Comparison of ENCODE assay signal across 26 mouse cellular contexts in the genomic region with DNA sequence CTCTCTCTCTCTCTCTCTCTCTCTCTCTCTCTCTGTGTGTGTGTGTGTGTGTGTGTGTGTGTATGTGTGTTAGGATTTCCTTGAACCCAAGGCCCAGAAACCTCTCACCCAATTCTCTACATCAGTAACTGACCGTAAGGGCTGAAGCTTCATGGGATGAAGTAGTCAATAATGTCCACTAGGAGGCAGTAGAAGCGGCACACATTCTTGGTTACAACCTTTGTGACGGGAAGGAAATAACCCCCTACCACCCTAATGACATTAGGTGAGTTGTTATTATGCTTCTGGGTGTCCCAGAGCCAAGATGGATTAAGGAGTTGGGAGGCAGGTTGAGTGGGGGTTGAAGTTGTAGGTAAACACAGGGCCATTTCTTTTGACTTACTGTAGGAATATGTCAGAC. TPM values are rescaled to one million over a fixed set of nuclear protein-coding genes. Genes with fewer than 3 reads are reported as not detected.
DNase-seq lines count a peak whose midpoint lies in the region; ATAC-seq and TF ChIP-seq lines count a peak whose summit lies in the region.
"Had no signal": no experiment of that assay in that cellular context is flagged by ENCODE, and none has a peak within 500 bp of the region (broad histone marks: within the 10 kb centered on the region; RNA-seq: fewer than 3 reads in every experiment).

No protein-coding gene starts in this region.

- H3K79me2 ChIP-seq in heart, adult 2 months (replicated peaks; ENCODE audit: control insufficient read depth, insufficient read depth, low read length) = no peaks in the 10 kb centered on the region
- H3K79me2 ChIP-seq in CH12.LX (replicated peaks; ENCODE audit: control insufficient read depth, extremely low read depth, insufficient read depth, poor library complexity, severe bottlenecking) = no peaks in the 10 kb centered on the region

- no peak for TF ChIP-seq EP300 in heart, adult 2 months (IDR thresholded peaks at IDR 0.05; ENCODE audit: insufficient read depth, low read depth, low read length)
- TF ChIP-seq EP300 in liver, embryonic 14.5 days (IDR thresholded peaks at IDR 0.05; ENCODE audit: low read depth) = no peak
- TF ChIP-seq EP300 in CH12.LX (IDR thresholded peaks at IDR 0.05; ENCODE audit: low read length) = no peak

- intact Hi-C loops in heart, adult 2 months (cut with DNase I) = no loop called here

- 48% methylated on average over 3 of the region's 3 CpGs for WGBS in heart, adult 2 months
- 33% methylated on average over 3 of the region's 3 CpGs for WGBS in heart, embryonic 12.5 days
- WGBS in liver, embryonic 14.5 days (ENCODE audit: insufficient replicate concordance) = 36% methylated on average over 3 of the region's 3 CpGs
- 45% methylated on average over 3 of the region's 3 CpGs for WGBS in liver, embryonic 11.5 days

- H3K4me1 ChIP-seq in heart, adult 2 months (ENCODE audit: control insufficient read depth, insufficient read depth, low read length) = no peaks in the 10 kb centered on the region
- no peaks in the 10 kb centered on the region for H3K4me1 ChIP-seq in heart, embryonic 12.5 days (replicated peaks)
- no peaks in the 10 kb centered on the region for H3K4me1 ChIP-seq in liver, embryonic 14.5 days (replicated peaks; ENCODE audit: control insufficient read depth in 2 of 2, insufficient read depth in 2 of 2, low read length in 1 of 2)
- no peaks in the 10 kb centered on the region for H3K4me1 ChIP-seq in liver, embryonic 11.5 days (replicated peaks; ENCODE audit: control insufficient read depth, insufficient read depth, low read length)
- peaks cover 0 to 3% of the 10 kb centered on the region in 2 experiments; a peak in 1 of 4 replicates for H3K4me1 ChIP-seq in CH12.LX (ENCODE audit: control insufficient read depth in 1 of 2, insufficient read depth in 2 of 2)
- H3K4me1 ChIP-seq: embryonic facial prominence, embryonic 15.5 days; forebrain, embryonic 10.5 days; limb, embryonic 13.5 days; midbrain, embryonic 12.5 days had no signal

- TF ChIP-seq CTCF in heart, adult 2 months (IDR thresholded peaks at IDR 0.05) = peak; percentile 9; the same call in 1 of the 2 replicates
- peak; percentile 51 for TF ChIP-seq CTCF in liver, embryonic 14.5 days (IDR thresholded peaks at IDR 0.05; ENCODE audit: low read depth)
- peak; percentile 57 to 62 for TF ChIP-seq CTCF in CH12.LX (conservative IDR thresholded peaks at IDR 0.05 in 1 of 2, IDR thresholded peaks at IDR 0.05 in 1 of 2; ENCODE audit: low read depth in 2 of 2, low read length in 2 of 2)
- TF ChIP-seq CTCF in Patski (IDR thresholded peaks at IDR 0.05) = peak; percentile 32

- TF ChIP-seq POLR2A in heart, adult 2 months (IDR thresholded peaks at IDR 0.05; ENCODE audit: insufficient read depth, low read depth, low read length) = no peak
- no peak for TF ChIP-seq POLR2A in CH12.LX (IDR thresholded peaks at IDR 0.05; ENCODE audit: low read depth, low read length)

- no peaks in the 10 kb centered on the region for H3K9me3 ChIP-seq in heart, embryonic 12.5 days (replicated peaks)
- no peaks in the 10 kb centered on the region for H3K9me3 ChIP-seq in liver, embryonic 14.5 days (ENCODE audit: control insufficient read depth, low read length)
- no peaks in the 10 kb centered on the region for H3K9me3 ChIP-seq in liver, embryonic 11.5 days (ENCODE audit: control insufficient read depth, low read length)
- H3K9me3 ChIP-seq in CH12.LX (replicated peaks; ENCODE audit: low read length) = no peaks in the 10 kb centered on the region
- H3K9me3 ChIP-seq: embryonic facial prominence, embryonic 15.5 days; forebrain, embryonic 10.5 days; G1E; limb, embryonic 13.5 days; midbrain, embryonic 12.5 days had no signal

- H3K4me2 ChIP-seq in heart, embryonic 12.5 days = no peak overlapping the region
- H3K4me2 ChIP-seq in liver, embryonic 14.5 days (ENCODE audit: low read depth) = no peak overlapping the region
- no peak overlapping the region for H3K4me2 ChIP-seq in liver, embryonic 11.5 days
- no peak overlapping the region for H3K4me2 ChIP-seq in CH12.LX (ENCODE audit: insufficient read depth, low read depth, poor library complexity, severe bottlenecking)
- H3K4me2 ChIP-seq: embryonic facial prominence, embryonic 15.5 days; limb, embryonic 13.5 days; midbrain, embryonic 12.5 days had no signal

- no peak overlapping the region for H3K27ac ChIP-seq in heart, adult 2 months
- H3K27ac ChIP-seq in heart, embryonic 12.5 days (ENCODE audit: poor library complexity, severe bottlenecking) = no peak overlapping the region
- no peak overlapping the region for H3K27ac ChIP-seq in liver, embryonic 14.5 days
- H3K27ac ChIP-seq in liver, embryonic 11.5 days (ENCODE audit: low read depth, low read length) = no peak overlapping the region
- no peak overlapping the region for H3K27ac ChIP-seq in CH12.LX (ENCODE audit: insufficient read depth, low read depth)
- H3K27ac ChIP-seq: embryonic facial prominence, embryonic 15.5 days; forebrain, embryonic 10.5 days; gastrocnemius, adult 2 months; limb, embryonic 13.5 days; midbrain, embryonic 12.5 days had no signal

- H3K4me3 ChIP-seq in heart, adult 2 months = no peak overlapping the region
- no peak overlapping the region for H3K4me3 ChIP-seq in heart, embryonic 12.5 days
- no peak overlapping the region for H3K4me3 ChIP-seq in liver, embryonic 14.5 days (ENCODE audit: insufficient read depth in 1 of 2, low read depth in 2 of 2, low read length in 2 of 2)
- H3K4me3 ChIP-seq in liver, embryonic 11.5 days (ENCODE audit: low read depth, low read length) = no peak overlapping the region
- H3K4me3 ChIP-seq in CH12.LX (replicated peaks in 1 of 3; ENCODE audit: low read depth in 2 of 3, low read length in 2 of 3, poor library complexity in 1 of 3) = no peak overlapping the region
- H3K4me3 ChIP-seq: embryonic facial prominence, embryonic 15.5 days; forebrain, embryonic 10.5 days; gastrocnemius, adult 2 months; limb, embryonic 13.5 days; midbrain, embryonic 12.5 days; myocyte had no signal

- CTCF ChIA-PET in Patski (lab: Charles Lee) = no interaction called here

- ATAC-seq in heart, embryonic 12.5 days (ENCODE audit: insufficient number of reproducible peaks, low FRiP score) = no peak
- no peak for ATAC-seq in liver, embryonic 14.5 days (ENCODE audit: insufficient read depth)
- no peak for ATAC-seq in liver, embryonic 11.5 days (replicated peaks; ENCODE audit: low FRiP score)
- ATAC-seq in Patski = no peak
- no peak for ATAC-seq in erythroid progenitor cell, adult 5-6 weeks (replicated peaks; ENCODE audit: low FRiP score, poor library complexity, severe bottlenecking)

- no peaks in the 10 kb centered on the region for H3K27me3 ChIP-seq in heart, adult 2 months (ENCODE audit: control insufficient read depth, insufficient read depth, low read length)
- H3K27me3 ChIP-seq in heart, embryonic 12.5 days (replicated peaks) = no peaks in the 10 kb centered on the region
- no peaks in the 10 kb centered on the region for H3K27me3 ChIP-seq in liver, embryonic 14.5 days (ENCODE audit: control insufficient read depth, insufficient read depth, low read length)
- H3K27me3 ChIP-seq in liver, embryonic 11.5 days (replicated peaks; ENCODE audit: control insufficient read depth, insufficient read depth, low read length) = no peaks in the 10 kb centered on the region
- H3K27me3 ChIP-seq in CH12.LX (replicated peaks) (no peaks in the 10 kb centered on the region), Patski (peaks cover 3% of the 10 kb centered on the region)
- H3K27me3 ChIP-seq: embryonic facial prominence, embryonic 15.5 days; limb, embryonic 13.5 days; midbrain, embryonic 12.5 days had no signal

- dilution Hi-C loops in CH12.LX (cut with MboI; ENCODE audit: extremely low pct_ligation_motif_present, extremely low pct_unique_long_range_greater_than_20kb, low sequenced_read_pairs) = no loop called here

- in situ Hi-C loops in CH12.LX (cut with MboI; ENCODE audit: low pct_ligation_motif_present, low pct_unique_long_range_greater_than_20kb, low sequenced_read_pairs) (no loop called here), Patski (cut with MboI; ENCODE audit: low pct_unique_long_range_greater_than_20kb) (no loop called here)

- peak; percentile 51 for TF ChIP-seq RAD21 in CH12.LX (IDR thresholded peaks at IDR 0.05; ENCODE audit: low read depth, low read length)

- no peak for DNase-seq in heart, adult 2 months
- DNase-seq in liver, embryonic 14.5 days (ENCODE audit: low read depth in 3 of 3, low spot score in 3 of 3) = no peak
- no peak for DNase-seq in liver, embryonic 11.5 days (ENCODE audit: low spot score)
- DNase-seq in CH12.LX (ENCODE audit: extremely low read depth) (peak; percentile 45), Patski (ENCODE audit: low read depth, low spot score) (no peak), MN1 (ENCODE audit: low spot score) (no peak)
- DNase-seq: adrenal gland, adult 2 months; cerebellum, adult 8-10 months; gastrocnemius, adult 2 months; kidney, adult 9 months; kidney, postnatal 36 days; lung, postnatal 36 days; thymus, postnatal 36 days had no signal

- POLR2A ChIA-PET in Patski (lab: Charles Lee) = no interaction called here

- H3K9ac ChIP-seq in heart, adult 2 months (ENCODE audit: low read depth, low read length) = no peak overlapping the region
- no peak overlapping the region for H3K9ac ChIP-seq in heart, embryonic 12.5 days
- H3K9ac ChIP-seq in liver, embryonic 14.5 days (replicated peaks) = no peak overlapping the region
- no peak overlapping the region for H3K9ac ChIP-seq in liver, embryonic 11.5 days (ENCODE audit: low read depth, low read length)
- H3K9ac ChIP-seq in CH12.LX (ENCODE audit: insufficient read depth, low read depth) = no peak overlapping the region
- H3K9ac ChIP-seq: embryonic facial prominence, embryonic 15.5 days; limb, embryonic 13.5 days; midbrain, embryonic 12.5 days had no signal

- H3K36me3 ChIP-seq in heart, adult 2 months (ENCODE audit: control insufficient read depth, insufficient read depth, low read length) = no peaks in the 10 kb centered on the region
- H3K36me3 ChIP-seq in heart, embryonic 12.5 days = no peaks in the 10 kb centered on the region
- H3K36me3 ChIP-seq in liver, embryonic 14.5 days (replicated peaks; ENCODE audit: control insufficient read depth, insufficient read depth, low read depth) = no peaks in the 10 kb centered on the region
- no peaks in the 10 kb centered on the region for H3K36me3 ChIP-seq in liver, embryonic 11.5 days (ENCODE audit: control insufficient read depth, insufficient read depth, low read length)
- H3K36me3 ChIP-seq in CH12.LX (replicated peaks in 1 of 2; ENCODE audit: control insufficient read depth in 1 of 2, insufficient read depth in 1 of 2, low read length in 1 of 2) = no peaks in the 10 kb centered on the region
- H3K36me3 ChIP-seq: embryonic facial prominence, embryonic 15.5 days; forebrain, embryonic 10.5 days; G1E; limb, embryonic 13.5 days; midbrain, embryonic 12.5 days had no signal

RNA-seq across cellular contexts. Expression of gene Itprid1, which starts 55.5 kb away (rescaled TPM):
- not detected for total RNA-seq in heart, adult 2 months (2021)
- polyA plus RNA-seq in heart, adult 2 months (2012; rRNA removed) = 0.43 TPM in 1 of 2 replicates, not detected in the other
- polyA plus RNA-seq in heart, embryonic 12.5 days (2016; fragmentation: Nextera tagmentation; extraction: Ambion mirVana) = not detected in 2 replicates
- not detected in 2 replicates for polyA plus RNA-seq in liver, embryonic 14.5 days (2012; rRNA removed)
- not detected in 2 replicates for polyA plus RNA-seq in liver, embryonic 14.5 days (2014; fragmentation: Nextera tagmentation; extraction: Ambion mirVana)
- polyA plus RNA-seq in liver, embryonic 11.5 days (2014; fragmentation: Nextera tagmentation; extraction: Ambion mirVana) = not detected in 2 replicates
- total RNA-seq in CH12.LX (2012; rRNA removed) (not detected in 2 replicates), CH12.LX (2014; rRNA removed) (0.11 TPM in 1 of 2 replicates, not detected in the other)
- polyA plus RNA-seq in CH12.LX (2012; ENCODE audit: insufficient read length, low read depth) (0.11 TPM in 1 of 2 replicates, not detected in the other), Patski (2021) (not detected)
- not detected in 2 replicates for total RNA-seq in erythroid progenitor cell, adult 5-6 weeks (2015; ENCODE audit: low replicate concordance)
- total RNA-seq in erythroid progenitor cell, adult 5-6 weeks (2017; ENCODE audit: low replicate concordance) = not detected in 2 replicates
- total RNA-seq: G1E; gastrocnemius, adult 2 months; hematopoietic stem cell, adult 5-6 weeks had no signal
- polyA plus RNA-seq: adrenal gland, adult 2 months; C2C12; forebrain, embryonic 10.5 days; G1E; heart, embryonic 14.5 days; liver, embryonic 16.5 days; midbrain, embryonic 12.5 days; myocyte; testis, adult 2 months had no signal

Comparison
In these comparisons a context has a peak if more than half of its experiments do, and no peak if none do; other contexts are left out.
1. CTCF ChIP-seq: peak in every context shown above with its lines; median percentile 60 in CH12.LX; 51 in liver, embryonic 14.5 days; 32 in Patski; 9 in heart, adult 2 months.